Mouse (Mus musculus) thymus, adult 2 months (tissue): ENCODE measurements around the gene 5730480H06Rik.

ENCODE experiments used
- CTCF ChIP-seq: fragments of 200-500 bp; IDR thresholded peaks from 2 replicates; pipeline ENCODE4 v1.5.1; 2012; ENCODE audit warnings: mild to moderate bottlenecking, control low read depth, low read length, moderate library complexity, borderline replicate concordance; ENCODE audit not compliant: control insufficient read depth, poor library complexity, insufficient read depth; ENCODE audit errors: extremely low read depth
- POLR2A ChIP-seq: fragments of 200-500 bp; IDR thresholded peaks from 2 replicates; pipeline ENCODE4 v1.6.1; 2012; ENCODE audit warnings: mild to moderate bottlenecking, low read length, control low read depth, moderate library complexity; ENCODE audit not compliant: control insufficient read depth, poor library complexity, insufficient read depth; ENCODE audit errors: extremely low read depth

DNA sequence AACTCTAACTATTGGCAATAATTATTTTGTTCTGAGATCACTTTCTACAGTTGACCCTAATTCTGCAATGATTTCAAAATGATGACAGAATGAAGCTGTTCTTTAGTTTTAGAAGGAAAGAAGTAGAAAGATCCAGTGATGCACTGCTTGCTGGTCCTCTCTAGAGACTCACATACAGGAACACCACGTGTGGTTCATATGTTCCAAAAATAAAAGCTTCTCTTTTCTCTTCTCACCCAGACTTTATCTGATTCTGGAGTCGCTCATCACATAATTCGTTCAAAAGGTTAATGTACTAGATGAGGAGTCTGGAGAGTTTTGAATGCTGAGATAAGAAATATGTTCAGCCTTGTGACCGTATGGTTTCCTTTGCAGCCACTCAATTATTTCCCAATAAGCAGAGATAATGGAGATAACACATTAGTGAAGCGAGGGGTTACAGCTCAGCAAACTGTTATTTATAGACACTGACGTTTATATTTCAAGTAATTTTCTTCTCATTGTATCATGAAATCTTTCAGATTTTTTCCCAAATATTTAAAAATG lies 12.6 kb upstream of the 5730480H06Rik start:
- TF ChIP-seq POLR2A (no peak), CTCF (no peak)
